Mouse (Mus musculus) lung, embryonic 15.5 days (tissue): Measurements from ENCODE around the gene Cdh22. TPM values are rescaled to one million over a fixed set of nuclear protein-coding genes. Genes with fewer than 3 reads are reported as not detected.

Source experiments
- ATAC-seq: fragments of 200-750 bp; cut with Nextera tagmentation; 2 replicates; pipeline ENCODE4 v1.8.0; 2017; ENCODE audit warnings: moderate number of reproducible peaks, borderline replicate concordance; ENCODE audit not compliant: low FRiP score, low TSS enrichment; ENCODE audit errors: extremely low read depth
- H3K27ac ChIP-seq: fragments of 300-500 bp; sonication (generic); 2 replicates; pipeline ENCODE4 v1.5.1; 2015; ENCODE audit warnings: moderate library complexity, mild to moderate bottlenecking, inconsistent platforms
- H3K27me3 ChIP-seq: fragments of 300-500 bp; sonication (generic); 2 replicates; pipeline ENCODE4 v1.6.1; 2015; ENCODE audit warnings: inconsistent platforms
- H3K36me3 ChIP-seq: fragments of 300-500 bp; sonication (generic); 2 replicates; pipeline ENCODE4 v1.6.1; 2015; ENCODE audit warnings: inconsistent platforms
- H3K4me1 ChIP-seq: fragments of 300-500 bp; sonication (generic); 2 replicates; pipeline ENCODE4 v1.6.1; 2015; ENCODE audit warnings: inconsistent platforms
- H3K4me2 ChIP-seq: fragments of 300-500 bp; sonication (generic); 2 replicates; pipeline ENCODE4 v1.6.1; 2015; ENCODE audit warnings: inconsistent platforms, mild to moderate bottlenecking, moderate library complexity
- H3K4me3 ChIP-seq: fragments of 300-500 bp; sonication (generic); 2 replicates; pipeline ENCODE4 v1.5.1; 2015; ENCODE audit warnings: mild to moderate bottlenecking, inconsistent platforms
- H3K9ac ChIP-seq: fragments of 300-500 bp; sonication (generic); 2 replicates; pipeline ENCODE4 v1.6.1; 2015; ENCODE audit warnings: inconsistent platforms
- H3K9me3 ChIP-seq: fragments of 300-500 bp; sonication (generic); 2 replicates; pipeline ENCODE4 v1.6.1; 2016; ENCODE audit warnings: inconsistent platforms
- WGBS: fragments of 180-500 bp; shearing (Covaris S2); methylation state at CpG from one replicate; pipeline ENCODE4 v1.1.7; 2015; 5-methylcytosine and 5-hydroxymethylcytosine counted together
- polyA plus RNA-seq: library from polyadenylated mRNA; unstranded; fragments of >200 nt; fragmentation: Nextera tagmentation; extraction: Ambion mirVana; gene quantifications from 2 replicates; pipeline ENCODE4 v1.2.1, GENCODE M21; 2015

Gene Cdh22
- polyA plus RNA-seq: 1.0 and 1.1 TPM in 2 replicates

DNA sequence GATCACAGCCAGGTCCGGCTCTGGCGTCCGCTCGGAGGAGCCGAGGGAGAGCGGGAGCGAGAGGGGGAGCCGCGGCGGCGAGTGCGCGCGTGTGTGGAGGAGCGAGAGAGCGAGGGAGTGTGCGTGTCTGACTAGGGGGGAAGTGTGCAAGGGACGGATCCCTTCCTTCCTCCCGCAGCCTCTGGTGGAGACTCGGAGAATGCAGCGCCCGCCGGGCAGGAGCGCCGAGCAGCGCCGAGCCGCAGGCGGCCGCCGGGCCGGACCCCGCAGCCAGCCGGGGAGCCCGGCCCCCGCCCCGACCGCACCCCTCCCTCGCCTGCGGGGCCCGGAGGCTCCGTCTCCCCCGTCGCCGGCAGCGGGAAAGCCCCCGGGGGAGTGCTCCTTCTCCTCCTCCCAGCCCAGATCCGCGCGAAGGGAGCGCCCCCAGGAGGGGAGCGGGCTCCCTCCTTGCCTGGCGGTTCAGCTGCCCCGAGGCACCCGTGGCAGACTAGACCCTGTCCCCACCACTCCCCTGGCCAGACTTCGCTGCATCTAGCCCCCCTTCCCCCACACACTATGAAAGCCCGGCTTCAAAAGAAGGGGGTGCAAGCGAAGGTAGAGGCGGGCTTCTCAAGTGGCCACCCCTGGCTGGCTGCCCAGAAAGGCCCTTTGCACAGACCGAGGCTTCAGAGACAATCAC, at the start of gene Cdh22:
Gene Cdh22, minus strand, starts transcription at position 241 of the 679 bp plus-strand sequence.
- peaks cover 20% of the 10 kb centered on the region for H3K4me1 ChIP-seq
- peak; percentile 72 for ATAC-seq
- H3K27me3 ChIP-seq: peaks cover 98% of the 10 kb centered on the region
- peak within 1 kb of the TSS; percentile 97 for H3K4me2 ChIP-seq
- H3K9me3 ChIP-seq: no peaks in the 10 kb centered on the region
- H3K27ac ChIP-seq: no peak within 1 kb of the TSS
- H3K36me3 ChIP-seq: no peaks in the 10 kb centered on the region
- 1% methylated on average over 31 of the region's 60 CpGs for WGBS
- H3K4me3 ChIP-seq: peak within 1 kb of the TSS; percentile 57
- H3K9ac ChIP-seq: peak within 1 kb of the TSS; percentile 50

DNA sequence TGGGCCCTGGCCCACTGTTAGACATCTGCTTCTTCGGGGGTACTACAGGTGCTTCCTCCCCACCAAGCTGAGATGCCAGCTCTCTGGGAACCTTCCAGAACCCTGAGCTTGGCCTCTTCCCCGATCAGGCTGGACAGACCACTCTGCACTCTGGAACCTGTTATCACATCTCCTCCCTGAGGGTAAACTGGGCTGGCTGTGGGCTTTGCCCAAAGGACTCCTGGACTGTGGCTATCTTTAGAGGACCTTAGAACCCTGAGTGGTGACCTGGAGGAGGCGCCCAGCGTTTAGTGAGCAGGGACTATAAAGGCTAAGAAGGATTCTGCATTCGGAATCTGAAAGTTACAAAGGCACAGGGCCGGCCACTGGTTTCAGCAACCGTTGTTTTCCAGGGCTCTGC, 49.7 kb upstream of the Cdh22 start:
- H3K36me3 ChIP-seq: peaks cover 2% of the 10 kb centered on the region; the same call in 1 of the 2 replicates
- ATAC-seq: no peak
- no peaks in the 10 kb centered on the region for H3K27me3 ChIP-seq
- peaks cover 29% of the 10 kb centered on the region for H3K4me1 ChIP-seq
- H3K9me3 ChIP-seq: no peaks in the 10 kb centered on the region
- H3K9ac ChIP-seq: no peak overlapping the region
- H3K4me3 ChIP-seq: no peak overlapping the region
- H3K27ac ChIP-seq: no peak overlapping the region
- WGBS: 89% methylated on average over 7 of the region's 7 CpGs
- H3K4me2 ChIP-seq: no peak overlapping the region

DNA sequence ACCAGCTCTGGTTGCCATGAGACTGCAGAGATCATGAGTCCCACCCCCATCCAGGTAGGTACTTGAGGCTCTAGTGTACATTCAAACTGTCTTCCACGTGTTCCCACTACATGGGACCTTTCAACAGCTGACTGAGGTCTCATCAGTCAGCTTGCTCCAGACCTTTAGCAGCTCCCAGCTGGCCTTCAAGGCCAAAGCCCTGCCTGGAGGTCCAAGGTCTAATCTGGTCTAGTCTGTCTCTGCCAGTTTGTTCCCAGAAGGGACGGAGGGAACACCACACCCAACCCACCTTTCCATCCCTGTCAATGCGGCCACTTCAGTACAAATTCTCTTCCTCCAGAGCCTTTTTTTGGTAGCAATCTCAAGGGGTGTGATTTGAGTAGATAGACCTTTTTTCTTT, 49.0 kb upstream of the Cdh22 start:
- WGBS: 85% methylated on average over 3 of the region's 3 CpGs
- H3K4me1 ChIP-seq: peaks cover 26% of the 10 kb centered on the region
- ATAC-seq: no peak
- H3K36me3 ChIP-seq: no peaks in the 10 kb centered on the region
- no peaks in the 10 kb centered on the region for H3K9me3 ChIP-seq
- no peak overlapping the region for H3K27ac ChIP-seq
- no peak overlapping the region for H3K4me3 ChIP-seq
- no peaks in the 10 kb centered on the region for H3K27me3 ChIP-seq
- no peak overlapping the region for H3K4me2 ChIP-seq
- H3K9ac ChIP-seq: no peak overlapping the region

DNA sequence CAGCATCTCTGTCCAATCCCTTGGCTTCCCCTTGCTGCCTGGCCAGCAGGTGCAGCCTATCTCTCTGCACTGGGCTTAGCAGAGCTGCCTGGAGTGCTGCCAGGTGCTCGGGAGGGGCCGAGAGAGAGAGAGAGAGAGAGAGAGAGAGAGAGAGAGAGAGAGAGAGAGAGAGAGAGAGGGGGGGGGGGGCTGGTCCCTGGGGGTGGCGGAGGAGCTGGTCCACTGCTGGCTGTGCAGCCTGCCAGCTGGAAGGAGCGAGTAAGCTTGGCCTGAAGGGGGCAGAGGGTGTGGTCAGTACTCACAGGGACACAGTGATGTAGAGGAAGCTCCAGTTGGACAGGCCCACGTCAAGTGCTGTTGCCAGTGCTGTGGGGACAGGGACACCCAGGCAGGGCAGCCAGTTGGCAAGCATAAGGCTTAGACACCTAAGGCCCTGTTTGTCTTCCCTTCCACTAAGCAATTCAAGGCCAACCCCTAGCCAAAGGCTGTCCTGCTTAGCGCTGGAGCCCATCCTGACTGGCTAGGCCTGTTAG, 47.2 kb upstream of the Cdh22 start:
- H3K4me2 ChIP-seq: no peak overlapping the region
- WGBS: 52% methylated on average over 4 of the region's 6 CpGs
- no peak overlapping the region for H3K9ac ChIP-seq
- H3K27me3 ChIP-seq: no peaks in the 10 kb centered on the region
- H3K4me3 ChIP-seq: no peak overlapping the region
- no peaks in the 10 kb centered on the region for H3K9me3 ChIP-seq
- no peak overlapping the region for H3K27ac ChIP-seq
- ATAC-seq: 0 out of 2 replicates have a peak, but pooled peaks have one; percentile 25
- peaks cover 10% of the 10 kb centered on the region; the same call in 1 of the 2 replicates for H3K36me3 ChIP-seq
- peaks cover 15% of the 10 kb centered on the region for H3K4me1 ChIP-seq

DNA sequence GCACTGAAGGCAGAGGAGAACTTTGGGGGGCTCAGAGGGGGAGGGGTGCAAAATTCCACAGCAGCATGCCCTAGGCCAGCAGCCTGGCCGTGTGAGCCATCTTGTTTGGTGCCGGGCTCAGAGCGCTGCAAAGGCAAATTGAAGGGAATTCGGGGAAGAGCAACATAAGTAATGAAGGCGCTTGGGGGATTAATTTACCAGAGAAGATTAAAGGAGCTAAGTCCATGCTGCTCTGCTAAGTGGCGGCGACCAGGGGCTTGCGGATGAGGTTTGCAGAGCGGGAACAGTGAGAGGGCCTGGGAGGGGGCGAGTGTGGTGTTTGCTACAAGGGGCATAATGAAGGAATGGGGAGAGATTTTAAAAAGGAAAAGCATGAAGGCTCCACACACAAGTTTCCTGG, 44.7 kb upstream of the Cdh22 start:
- Histone ChIP-seq H3K9ac (no peak overlapping the region), H3K4me2 (no peak overlapping the region), H3K4me1 (peaks cover 4% of the 10 kb centered on the region; the same call in 1 of the 2 replicates), H3K4me3 (no peak overlapping the region), H3K9me3 (no peaks in the 10 kb centered on the region), H3K36me3 (peaks cover 14% of the 10 kb centered on the region; the same call in 1 of the 2 replicates), H3K27me3 (no peaks in the 10 kb centered on the region), H3K27ac (no peak overlapping the region)
- no peak for ATAC-seq
- WGBS: 65% methylated on average over 10 of the region's 10 CpGs

DNA sequence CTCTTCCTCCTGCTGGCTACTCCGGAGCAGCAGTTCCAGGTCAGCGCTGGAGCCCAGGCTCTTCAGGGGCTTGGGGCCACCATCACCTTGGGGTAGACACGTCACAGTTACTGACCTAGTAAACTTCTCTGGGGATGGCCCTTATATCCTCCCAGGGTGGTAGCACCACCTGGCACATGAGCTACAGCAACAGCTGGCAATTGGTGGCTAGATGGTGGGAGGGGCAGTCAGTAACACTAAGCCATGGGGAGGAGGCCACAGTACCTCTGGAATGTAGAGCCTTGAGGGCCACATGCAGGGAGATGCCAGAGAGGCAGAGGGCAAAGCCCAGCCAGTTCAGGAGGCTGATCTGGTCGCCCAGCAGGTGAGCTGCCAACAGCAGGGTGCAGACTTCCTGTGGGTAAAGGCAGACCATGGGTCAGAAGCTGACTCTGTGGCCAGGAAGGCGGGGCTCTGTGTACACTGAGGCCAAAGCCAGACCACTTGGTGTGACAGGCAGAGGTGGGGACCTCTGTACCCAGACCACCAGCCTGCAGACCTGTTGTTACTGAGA, 42.6 kb upstream of the Cdh22 start:
- H3K4me2 ChIP-seq: no peak overlapping the region
- ATAC-seq: no peak
- no peaks in the 10 kb centered on the region for H3K27me3 ChIP-seq
- peaks cover 14% of the 10 kb centered on the region; the same call in 1 of the 2 replicates for H3K36me3 ChIP-seq
- whole genome bisulfite sequencing: 84% methylated on average over 5 of the region's 5 CpGs
- no peak overlapping the region for H3K9ac ChIP-seq
- H3K27ac ChIP-seq: no peak overlapping the region
- H3K4me3 ChIP-seq: no peak overlapping the region
- H3K4me1 ChIP-seq: peaks cover 4% of the 10 kb centered on the region; the same call in 1 of the 2 replicates
- H3K9me3 ChIP-seq: no peaks in the 10 kb centered on the region

DNA sequence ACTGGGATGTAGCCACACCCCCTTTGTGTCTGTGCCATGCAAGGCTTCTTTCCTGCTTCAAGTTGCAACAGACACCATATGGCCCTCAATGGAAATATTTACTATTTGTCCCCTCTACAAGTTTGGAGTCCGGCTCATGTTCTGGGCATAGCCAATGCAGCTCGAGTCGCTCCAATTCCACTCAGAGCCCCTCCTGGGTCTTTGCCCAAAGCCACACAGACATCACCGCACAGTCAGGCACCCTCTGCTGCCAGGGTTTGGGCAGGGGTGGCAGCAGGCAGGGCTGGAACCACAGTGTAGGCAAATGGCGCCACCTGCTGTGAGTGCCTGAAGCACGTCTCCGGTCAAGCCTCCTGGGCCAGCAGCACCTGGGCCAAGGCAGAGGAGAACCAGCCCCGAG, 41.2 kb upstream of the Cdh22 start:
- WGBS: 24% methylated on average over 8 of the region's 8 CpGs
- Histone ChIP-seq H3K27me3 (no peaks in the 10 kb centered on the region), H3K4me2 (no peak overlapping the region), H3K4me1 (no peaks in the 10 kb centered on the region), H3K9me3 (no peaks in the 10 kb centered on the region), H3K27ac (no peak overlapping the region), H3K4me3 (no peak overlapping the region), H3K9ac (no peak overlapping the region), H3K36me3 (peaks cover 14% of the 10 kb centered on the region; the same call in 1 of the 2 replicates)
- peak; percentile 34 for ATAC-seq

DNA sequence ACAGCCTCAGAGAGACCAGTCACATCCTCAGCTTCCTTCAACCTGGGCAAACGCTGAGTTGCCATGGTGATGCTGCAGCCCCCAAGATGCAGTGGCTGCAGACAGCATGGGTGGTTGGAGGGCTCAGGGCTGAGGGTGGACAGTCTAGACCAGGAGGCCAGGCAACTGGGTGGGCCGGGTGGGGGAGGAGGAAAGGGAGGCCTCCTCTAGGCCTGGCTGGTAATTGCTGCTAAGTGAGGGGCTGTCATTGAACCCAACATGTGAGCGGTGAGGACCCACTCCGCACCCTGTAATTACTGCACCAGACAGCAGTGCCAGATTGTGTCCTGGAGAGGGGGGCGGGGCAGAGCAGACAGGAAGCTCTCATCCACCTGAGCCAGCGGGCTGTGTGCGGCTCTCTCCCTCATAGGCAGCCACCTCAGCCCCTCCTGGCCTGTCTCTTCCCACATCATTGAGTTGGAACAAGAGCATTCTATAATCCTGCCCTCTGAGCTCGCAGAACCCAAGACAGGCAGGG, 40.5 kb upstream of the Cdh22 start:
- WGBS: 54% methylated on average over 7 of the region's 8 CpGs

DNA sequence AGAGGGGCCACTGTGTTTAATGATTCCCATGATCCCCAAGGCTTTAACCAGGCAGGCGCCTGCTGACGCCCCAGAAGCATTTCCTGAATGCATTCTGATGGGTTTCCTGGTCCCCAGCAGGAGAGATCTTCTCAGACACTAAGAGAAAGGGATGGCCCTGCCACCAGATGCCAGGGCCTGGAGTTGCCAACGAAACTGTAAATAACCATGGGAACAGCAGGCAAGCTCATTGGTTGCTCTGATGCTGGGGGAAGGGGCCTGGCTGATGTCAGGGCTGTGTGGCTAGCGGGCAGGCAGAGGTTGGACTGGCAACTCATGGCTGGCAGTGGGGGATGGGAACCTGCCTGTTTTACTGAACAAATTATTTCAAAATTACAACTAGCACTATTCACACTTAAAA, 38.9 kb upstream of the Cdh22 start:
- Histone ChIP-seq H3K9ac (no peak overlapping the region), H3K4me2 (no peak overlapping the region), H3K4me3 (no peak overlapping the region), H3K36me3 (peaks cover 14% of the 10 kb centered on the region; the same call in 1 of the 2 replicates), H3K27me3 (no peaks in the 10 kb centered on the region), H3K4me1 (no peaks in the 10 kb centered on the region), H3K27ac (no peak overlapping the region), H3K9me3 (no peaks in the 10 kb centered on the region)
- WGBS: 45% methylated on average over 4 of the region's 4 CpGs
- no peak for ATAC-seq

More for the DNA sequence above, 40.5 kb upstream of the Cdh22 start:
- ATAC-seq: no peak
- no peak overlapping the region for H3K27ac ChIP-seq
- no peak overlapping the region for H3K4me3 ChIP-seq
- no peaks in the 10 kb centered on the region for H3K9me3 ChIP-seq
- no peaks in the 10 kb centered on the region for H3K27me3 ChIP-seq
- peaks cover 14% of the 10 kb centered on the region; the same call in 1 of the 2 replicates for H3K36me3 ChIP-seq
- H3K4me2 ChIP-seq: no peak overlapping the region
- H3K4me1 ChIP-seq: no peaks in the 10 kb centered on the region
- H3K9ac ChIP-seq: no peak overlapping the region

DNA sequence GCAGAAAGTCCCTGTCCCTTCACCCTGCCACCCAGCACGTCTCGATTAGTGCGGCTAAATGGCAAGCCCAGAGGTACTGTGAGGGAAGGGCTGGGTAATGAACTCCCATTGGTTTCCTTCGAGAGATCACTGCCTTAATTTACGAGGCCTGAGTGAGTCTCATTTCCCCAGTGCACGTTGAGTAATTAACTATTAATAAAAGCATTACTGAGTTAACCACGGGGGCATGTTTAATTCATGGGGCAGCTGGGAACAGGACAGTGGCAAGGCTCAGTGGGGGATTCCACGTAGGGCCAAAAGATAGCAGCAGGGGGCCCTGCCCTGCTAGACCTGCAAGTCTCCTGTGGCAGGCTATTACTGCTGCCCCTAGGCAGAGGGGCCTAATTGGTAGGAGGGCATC, 36.7 kb upstream of the Cdh22 start:
- H3K4me2 ChIP-seq: no peak overlapping the region
- H3K27ac ChIP-seq: no peak overlapping the region
- WGBS: 20% methylated on average over 8 of the region's 8 CpGs
- no peak overlapping the region for H3K4me3 ChIP-seq
- no peaks in the 10 kb centered on the region for H3K9me3 ChIP-seq
- H3K36me3 ChIP-seq: no peaks in the 10 kb centered on the region
- H3K9ac ChIP-seq: no peak overlapping the region
- H3K27me3 ChIP-seq: peaks cover 4% of the 10 kb centered on the region; the same call in 1 of the 2 replicates
- no peaks in the 10 kb centered on the region for H3K4me1 ChIP-seq
- no peak for ATAC-seq

DNA sequence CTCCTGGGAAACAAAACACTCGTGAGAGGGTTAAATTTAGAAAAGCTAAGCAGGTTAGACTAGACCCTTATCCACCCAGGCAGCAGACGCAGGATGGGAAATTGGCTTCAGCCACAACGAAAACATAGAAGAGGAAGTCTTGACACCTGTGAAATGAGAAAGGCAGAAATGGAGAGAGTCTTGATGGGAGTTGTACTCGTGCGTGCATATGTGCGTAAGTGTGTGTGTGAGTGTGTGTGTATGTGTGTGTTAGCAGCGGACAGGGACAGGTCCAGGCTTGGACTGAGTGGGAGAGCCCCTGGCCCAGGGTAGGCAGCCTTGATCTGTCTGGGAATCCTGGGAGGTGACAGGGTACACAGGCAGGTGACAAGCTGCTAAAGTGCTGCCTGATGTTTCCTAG, 36.2 kb upstream of the Cdh22 start:
- H3K4me3 ChIP-seq: no peak overlapping the region
- peaks cover 7% of the 10 kb centered on the region; the same call in 1 of the 2 replicates for H3K27me3 ChIP-seq
- no peak overlapping the region for H3K4me2 ChIP-seq
- 32% methylated on average over 7 of the region's 7 CpGs for WGBS
- H3K9ac ChIP-seq: no peak overlapping the region
- no peaks in the 10 kb centered on the region for H3K36me3 ChIP-seq
- ATAC-seq: no peak
- no peaks in the 10 kb centered on the region for H3K9me3 ChIP-seq
- no peaks in the 10 kb centered on the region for H3K4me1 ChIP-seq
- no peak overlapping the region for H3K27ac ChIP-seq

DNA sequence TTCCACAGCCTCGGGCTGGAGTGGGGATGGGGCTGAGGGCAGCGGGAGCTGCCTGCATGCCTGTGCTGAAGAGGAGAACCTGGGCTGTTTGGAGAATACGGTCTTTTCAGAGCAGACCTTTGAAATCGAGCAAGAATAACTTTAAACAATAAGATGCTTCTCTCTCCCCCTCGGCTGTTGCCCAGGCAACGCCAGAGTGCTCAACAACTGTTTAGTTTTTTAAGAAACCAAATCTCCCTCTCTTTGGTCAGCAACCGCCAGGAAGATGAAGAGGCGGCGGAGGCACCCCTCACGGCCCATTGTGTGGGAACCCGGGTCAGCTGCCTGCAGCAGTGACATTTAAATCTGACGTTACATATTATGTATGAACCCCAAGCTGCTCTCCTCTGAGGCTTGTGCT, 32.1 kb upstream of the Cdh22 start:
- H3K36me3 ChIP-seq: no peaks in the 10 kb centered on the region
- H3K4me3 ChIP-seq: no peak overlapping the region
- no peak for ATAC-seq
- no peak overlapping the region for H3K4me2 ChIP-seq
- peaks cover 19% of the 10 kb centered on the region; the same call in 1 of the 2 replicates for H3K27me3 ChIP-seq
- no peak overlapping the region for H3K27ac ChIP-seq
- no peak overlapping the region for H3K9ac ChIP-seq
- H3K4me1 ChIP-seq: no peaks in the 10 kb centered on the region
- H3K9me3 ChIP-seq: no peaks in the 10 kb centered on the region
- 13% methylated on average over 12 of the region's 12 CpGs for WGBS
